Mouse (Mus musculus): Measurements from ENCODE around the gene Srsf2.

The Srsf2 gene

DNA sequence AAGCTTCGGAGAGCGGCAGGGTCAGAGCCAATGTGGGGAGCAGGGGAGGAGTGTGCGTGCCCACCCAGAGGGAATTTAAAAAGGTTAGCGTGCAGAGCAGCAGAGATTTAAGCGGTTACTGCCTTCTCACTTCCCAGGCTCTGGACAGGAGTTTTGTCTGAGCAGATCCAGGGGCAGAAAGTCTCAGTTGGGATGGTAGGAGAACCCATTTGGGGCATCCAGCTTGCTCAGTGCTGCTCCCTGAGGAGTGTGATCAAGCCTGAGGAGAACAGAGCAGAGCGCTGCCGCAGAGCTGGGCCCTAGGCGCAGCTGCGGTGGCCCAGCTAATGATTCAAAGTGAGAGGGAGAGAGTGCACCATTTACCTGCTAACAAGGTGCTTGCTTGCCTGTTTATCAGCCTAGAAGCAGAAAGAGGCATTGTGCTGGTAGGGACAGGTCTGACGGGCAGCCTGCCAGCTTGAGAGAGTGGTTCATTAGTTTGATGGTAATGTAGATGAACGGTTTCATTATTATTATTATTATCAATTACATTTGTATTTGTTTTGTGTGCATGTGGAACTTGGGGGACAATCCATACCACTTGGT lies 44.0 kb downstream of the Srsf2 start:
- DNase-seq (ENCODE audit: low spot score) = no peak

- DNase-seq (ENCODE audit: low spot score) = peak; percentile 51
Measured at GRCm38 (mm10) chr11:116807938-116808606, 44.8 kb downstream of the Srsf2 start.

DNA sequence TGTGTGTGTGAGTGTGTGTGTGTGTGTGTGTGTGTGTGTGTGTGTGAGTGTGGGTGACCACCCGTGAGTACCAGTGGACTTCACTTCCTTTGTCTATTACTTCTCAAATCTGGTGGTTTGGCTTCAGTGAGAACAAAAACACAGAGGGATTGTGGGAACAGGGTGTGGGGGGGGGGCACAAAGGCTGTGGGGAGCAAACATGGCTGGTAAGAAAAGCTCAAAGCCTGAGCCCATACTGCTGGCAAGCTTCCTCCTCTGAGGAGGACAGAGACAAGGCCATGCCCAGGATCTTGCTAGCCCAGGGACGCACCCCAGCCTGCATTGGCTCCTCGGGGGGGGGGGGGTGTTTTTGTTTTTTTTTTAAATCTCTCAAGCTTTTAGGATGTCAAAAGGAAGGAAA lies 45.4 kb downstream of the Srsf2 start:
- no peak for DNase-seq (ENCODE audit: low spot score)

DNA sequence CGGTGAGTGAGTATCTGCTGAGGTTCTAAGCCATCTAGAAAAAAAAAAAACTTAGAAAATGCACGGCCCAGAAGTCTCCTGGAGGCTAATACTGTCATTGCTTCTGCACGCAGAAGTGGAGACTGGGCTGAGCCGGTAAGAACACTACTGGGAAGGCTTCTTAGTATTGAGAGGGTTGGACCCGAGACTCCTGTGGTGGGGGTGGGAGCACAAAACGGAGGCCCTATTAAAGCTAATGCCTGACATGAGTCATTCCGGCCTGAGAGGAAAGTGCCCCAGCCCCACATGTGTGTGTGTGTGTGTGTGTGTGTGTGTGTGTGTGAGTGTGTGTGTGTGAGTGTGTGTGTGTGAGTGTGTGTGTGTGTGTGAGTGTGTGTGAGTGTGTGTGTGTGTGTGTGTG lies 45.8 kb downstream of the Srsf2 start:
- DNase-seq (ENCODE audit: low spot score) = no peak

DNA sequence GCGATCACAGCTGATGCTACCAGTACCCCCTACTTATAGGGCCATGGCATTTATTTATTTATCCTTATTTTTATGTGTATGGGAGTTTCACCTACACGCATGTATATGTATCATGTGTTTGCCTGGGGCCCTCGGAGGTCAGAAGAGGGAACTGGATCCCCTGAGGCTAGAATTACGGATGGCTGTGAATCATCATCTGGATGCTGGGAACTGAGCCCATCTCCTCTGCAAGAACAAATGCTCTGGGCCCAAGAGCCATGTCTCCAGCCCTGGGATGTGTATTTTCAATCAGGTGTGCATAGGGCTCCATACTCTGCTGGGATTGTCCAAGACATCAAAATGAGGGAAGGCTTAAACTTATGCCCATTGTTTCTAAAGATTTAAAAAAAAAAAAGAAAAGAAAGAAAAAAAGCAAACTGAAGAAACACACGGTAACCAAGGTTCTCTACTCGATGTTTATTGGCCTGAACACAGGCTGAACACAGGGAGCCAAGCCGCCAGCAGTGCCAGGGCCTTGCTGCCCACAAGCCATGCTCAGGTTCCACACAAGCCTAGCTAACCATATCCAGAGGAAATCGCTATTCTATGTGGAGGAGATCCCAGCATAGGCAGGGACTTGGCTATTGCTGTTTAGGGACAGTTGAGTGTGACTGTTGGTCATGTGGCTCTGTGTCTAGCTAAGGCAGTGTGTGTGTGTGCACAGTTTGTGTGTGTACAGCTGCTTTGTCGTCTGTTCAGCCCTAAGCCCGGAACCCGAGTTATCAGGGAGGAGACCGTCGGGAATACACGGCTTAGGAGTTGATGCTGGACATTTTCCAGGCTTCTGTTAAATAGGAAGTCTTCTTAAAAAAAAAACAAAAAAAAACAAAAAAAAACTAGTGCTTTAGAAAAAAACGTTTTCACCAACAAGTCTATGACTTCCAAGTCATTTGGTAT lies 46.5 kb downstream of the Srsf2 start:
- no peak for DNase-seq (ENCODE audit: low spot score)

DNA sequence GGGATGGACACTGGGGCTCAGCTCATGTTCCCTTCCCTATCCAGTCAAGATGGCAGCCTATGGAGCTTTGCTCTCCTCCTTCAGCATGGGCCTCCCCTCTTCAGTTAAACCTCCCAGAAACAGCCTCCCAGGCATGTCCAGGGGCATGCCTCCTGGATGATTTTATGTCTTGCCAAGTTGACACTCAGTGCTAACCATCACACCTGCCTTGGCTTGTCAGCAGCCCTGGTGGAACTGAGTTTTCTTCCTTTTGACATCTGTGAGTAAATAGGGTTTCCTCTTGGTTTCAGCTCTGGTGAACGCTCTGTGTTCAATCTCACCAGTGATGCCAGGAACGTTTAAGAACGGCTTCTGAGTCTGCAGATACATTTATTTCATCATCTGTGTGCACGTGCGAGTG lies 50.2 kb downstream of the Srsf2 start:
- DNase-seq (ENCODE audit: low spot score) = no peak

GRCm38 (mm10) chr11:116801106-116801505 lies 51.8 kb downstream of the Srsf2 start:
- no peak for DNase-seq (ENCODE audit: low spot score)

Measured in yolk sac, embryonic 10.5 days (tissue).